Comparison of ENCODE assay signal across 27 mouse cellular contexts in genomic region chr9:42454364-42454763, GRCm38 (mm10). TPM values are rescaled to one million over a fixed set of nuclear protein-coding genes. Genes with fewer than 3 reads are reported as not detected.
"Had no signal": no experiment of that assay in that cellular context is flagged by ENCODE, and none has a peak within 500 bp of the region (broad histone marks: within the 10 kb centered on the region; RNA-seq: fewer than 3 reads in every experiment).

No protein-coding gene starts in this region.

- DNase-seq: gastrocnemius, adult 2 months; gastrocnemius, postnatal 14 days; gastrocnemius, postnatal 36 days; heart, adult 11 months; heart, adult 2 months; heart, postnatal 14 days; heart, postnatal 36 days; kidney, adult 11 months; kidney, adult 2 months; kidney, adult 9 months; kidney, postnatal 14 days; kidney, postnatal 36 days; layer of hippocampus, postnatal 36 days; left cerebral cortex, postnatal 4 days had no signal

- H3K27me3 ChIP-seq: hindbrain, embryonic 13.5 days; kidney, embryonic 15.5 days; limb, embryonic 13.5 days; limb, embryonic 15.5 days; liver, embryonic 12.5 days had no signal

- H3K9ac ChIP-seq: heart, embryonic 13.5 days; heart, embryonic 15.5 days; hindbrain, embryonic 13.5 days; kidney, embryonic 15.5 days; limb, embryonic 13.5 days; limb, embryonic 15.5 days; liver, embryonic 12.5 days had no signal

- H3K36me3 ChIP-seq: heart, embryonic 15.5 days had no signal

- ATAC-seq: forebrain, embryonic 16.5 days; hindbrain, postnatal 0 days; intestine, embryonic 16.5 days; liver, embryonic 12.5 days had no signal

- H3K27ac ChIP-seq: gastrocnemius, adult 2 months; heart, adult 2 months; heart, embryonic 13.5 days; heart, embryonic 15.5 days; hindbrain, embryonic 13.5 days; hindbrain, postnatal 0 days; kidney, embryonic 15.5 days; kidney, postnatal 0 days; limb, embryonic 13.5 days; limb, embryonic 15.5 days; liver, embryonic 12.5 days had no signal

- H3K4me2 ChIP-seq: heart, embryonic 11.5 days; heart, embryonic 13.5 days; heart, embryonic 15.5 days; hindbrain, embryonic 13.5 days; kidney, embryonic 15.5 days; limb, embryonic 13.5 days; limb, embryonic 15.5 days; liver, embryonic 12.5 days had no signal

- H3K9me3 ChIP-seq: heart, embryonic 13.5 days; heart, embryonic 15.5 days; hindbrain, embryonic 13.5 days; kidney, embryonic 15.5 days; limb, embryonic 13.5 days; limb, embryonic 15.5 days; liver, embryonic 12.5 days had no signal

- H3K4me3 ChIP-seq: gastrocnemius, adult 2 months; heart, adult 2 months; heart, embryonic 13.5 days; heart, embryonic 15.5 days; hindbrain, embryonic 13.5 days; kidney, embryonic 15.5 days; limb, embryonic 13.5 days; limb, embryonic 15.5 days; liver, embryonic 12.5 days had no signal

- H3K4me1 ChIP-seq: heart, embryonic 15.5 days had no signal

RNA-seq across cellular contexts. Expression of gene Tecta, which starts 54.6 kb away (rescaled TPM):
- total RNA-seq: heart, postnatal 36 days; liver, adult 2 months had no signal
- polyA plus RNA-seq: liver, adult 2 months had no signal
